Mouse (Mus musculus): ENCODE data around the gene Gck. TPM values are rescaled to one million over a fixed set of nuclear protein-coding genes. Genes with fewer than 3 reads are reported as not detected.
A peak's percentile ranks its signal among the peaks of the same experiment; 100 is the strongest.
"Not testable (repeated sequence)": the region's sequence is repeated elsewhere in the genome, so short reads cannot be mapped to it uniquely, and the experiment has no call there.

The Gck gene
- total RNA-seq, 2 experiments from 2014 or later: 3.9 to 6.9 TPM

- DNase-seq (ENCODE audit: low spot score in 2 of 2): no peak
Measured at GRCm38 (mm10) chr11:5913936-5914335, 35.9 kb downstream of the Gck start.

- DNase-seq (ENCODE audit: low spot score in 2 of 2): peak in 1 of 2 experiments; percentile 16
Measured at GRCm38 (mm10) chr11:5913256-5913655, 36.6 kb downstream of the Gck start.

- peak; percentile 45 to 54 for DNase-seq (ENCODE audit: low spot score in 2 of 2)
Measured at GRCm38 (mm10) chr11:5912635-5913034, 37.2 kb downstream of the Gck start.

- DNase-seq (ENCODE audit: low spot score in 2 of 2): no peak
Measured at GRCm38 (mm10) chr11:5908642-5909041, 41.2 kb downstream of the Gck start.

GRCm38 (mm10) chr11:5907096-5907495 is 42.8 kb downstream of the Gck start:
- DNase-seq (ENCODE audit: low spot score in 2 of 2): no peak

- no peak for DNase-seq (ENCODE audit: low spot score in 2 of 2)
Measured at GRCm38 (mm10) chr11:5905778-5906518, 43.9 kb downstream of the Gck start.

GRCm38 (mm10) chr11:5904871-5905270 is 45.0 kb downstream of the Gck start:
- no peak for DNase-seq (ENCODE audit: low spot score in 2 of 2)

- DNase-seq (ENCODE audit: low spot score in 2 of 2): no peak
Measured at GRCm38 (mm10) chr11:5904357-5904756, 45.5 kb downstream of the Gck start.

- DNase-seq (ENCODE audit: low spot score in 2 of 2): no peak
Measured at GRCm38 (mm10) chr11:5903844-5904243, 46.0 kb downstream of the Gck start.

GRCm38 (mm10) chr11:5902390-5902789 is 47.5 kb downstream of the Gck start:
- no peak for DNase-seq (ENCODE audit: low spot score in 2 of 2)

GRCm38 (mm10) chr11:5901950-5902349 is 47.9 kb downstream of the Gck start:
- no peak for DNase-seq (ENCODE audit: low spot score in 2 of 2)

GRCm38 (mm10) chr11:5901320-5901719 is 48.6 kb downstream of the Gck start:
- no peak for DNase-seq (ENCODE audit: low spot score in 2 of 2)

GRCm38 (mm10) chr11:5899286-5899685 is 50.6 kb downstream of the Gck start:
- no peak for DNase-seq (ENCODE audit: low spot score in 2 of 2)

GRCm38 (mm10) chr11:5898531-5898930 is 51.4 kb downstream of the Gck start, which contains the start of gene Myl7:
Gene Myl7, minus strand, starts transcription at chr11:5898782.
- no peak for DNase-seq (ENCODE audit: low spot score in 2 of 2)

- no peak for DNase-seq (ENCODE audit: low spot score in 2 of 2)
Measured at GRCm38 (mm10) chr11:5897839-5898238, 52.0 kb downstream of the Gck start.

- no peak for DNase-seq (ENCODE audit: low spot score in 2 of 2)
Measured at GRCm38 (mm10) chr11:5897230-5897629, 52.7 kb downstream of the Gck start.

GRCm38 (mm10) chr11:5893807-5894206 is 56.1 kb downstream of the Gck start:
- no peak for DNase-seq (ENCODE audit: low spot score in 2 of 2)

- DNase-seq (ENCODE audit: low spot score in 2 of 2): no peak
Measured at GRCm38 (mm10) chr11:5892810-5893368, 57.0 kb downstream of the Gck start.

- DNase-seq (ENCODE audit: low spot score in 2 of 2): peak in 1 of 2 experiments; percentile 15
Measured at GRCm38 (mm10) chr11:5892151-5892591, 57.7 kb downstream of the Gck start.

- not testable (repeated sequence) for DNase-seq (ENCODE audit: low spot score in 2 of 2)
Measured at GRCm38 (mm10) chr11:5888563-5888962, 61.3 kb downstream of the Gck start.

- DNase-seq (ENCODE audit: low spot score in 2 of 2): peak in 1 of 2 experiments; percentile 16
Measured at GRCm38 (mm10) chr11:5887250-5887649, 62.6 kb downstream of the Gck start.

- peak; percentile 54 to 63 for DNase-seq (ENCODE audit: low spot score in 2 of 2)
Measured at GRCm38 (mm10) chr11:5886187-5886586, 63.7 kb downstream of the Gck start.

- DNase-seq (ENCODE audit: low spot score in 2 of 2): no peak
Measured at GRCm38 (mm10) chr11:5882518-5882917, 67.4 kb downstream of the Gck start.

Measured in adrenal gland, adult 18-20 months (tissue).